Mouse (Mus musculus) liver, adult 2 months (tissue): ENCODE data around the gene Mto1.

Source experiments
- CTCF ChIP-seq: fragments of 200-500 bp; IDR thresholded peaks from 2 replicates; pipeline ENCODE4 v1.5.1; 2011; ENCODE audit warnings: low read depth, low read length, control low read depth
- POLR2A ChIP-seq: fragments of 200-500 bp; IDR thresholded peaks from 2 replicates; pipeline ENCODE4 v1.6.1; 2011; ENCODE audit warnings: low read length, control low read depth; ENCODE audit not compliant: insufficient read depth; ENCODE audit errors: extremely low read depth

- no peak for TF ChIP-seq CTCF
- no peak for TF ChIP-seq POLR2A
Measured at GRCm38 (mm10) chr9:78513776-78514500, 65.9 kb downstream of the Mto1 start.
